Mouse (Mus musculus) lung, postnatal 0 days (tissue): ENCODE measurements at regions not wholly inside any gene's neighbourhood (a gene's known extent, or its start where the extent isn't known, plus 50 kb on each side); places are given as distances from the start of the nearest gene placed in this dataset.

Experiments
- ATAC-seq: fragments of 200-750 bp; cut with Nextera tagmentation; 2 replicates; pipeline ENCODE4 v1.8.0; 2017; ENCODE audit warnings: moderate library complexity
- DNase-seq: peaks from one replicate; pipeline ENCODE4 v3.0.0-alpha.2; 2016; ENCODE audit warnings: low spot score
- H3K27ac ChIP-seq: fragments of 300-500 bp; sonication (generic); 2 replicates; pipeline ENCODE4 v1.5.1; 2014; ENCODE audit warnings: antibody characterized with exemption, mild to moderate bottlenecking, low read length, mixed read lengths
- H3K27me3 ChIP-seq: fragments of 300-500 bp; sonication (generic); replicated peaks from 2 replicates; pipeline ENCODE4 v1.6.1; 2014; ENCODE audit warnings: low read length, mixed read lengths; ENCODE audit not compliant: insufficient read depth
- H3K36me3 ChIP-seq: fragments of 300-500 bp; sonication (generic); 2 replicates; pipeline ENCODE4 v1.6.1; 2014; ENCODE audit warnings: low read length, mixed read lengths; ENCODE audit not compliant: insufficient read depth
- H3K4me1 ChIP-seq: fragments of 300-500 bp; sonication (generic); 2 replicates; pipeline ENCODE4 v1.6.1; 2014; ENCODE audit warnings: antibody characterized with exemption, low read depth, low read length, mixed read lengths; ENCODE audit not compliant: insufficient read depth
- H3K4me2 ChIP-seq: fragments of 300-500 bp; sonication (generic); replicated peaks from 2 replicates; pipeline ENCODE4 v1.6.1; 2014; ENCODE audit warnings: low read depth, mild to moderate bottlenecking, low read length, moderate library complexity, mixed read lengths
- H3K4me3 ChIP-seq: fragments of 300-500 bp; sonication (generic); 2 replicates; pipeline ENCODE4 v1.5.1; 2014; ENCODE audit warnings: low read depth, low read length
- H3K9ac ChIP-seq: fragments of 300-500 bp; sonication (generic); replicated peaks from 2 replicates; pipeline ENCODE4 v1.6.1; 2014; ENCODE audit warnings: low read depth, mild to moderate bottlenecking
- H3K9me3 ChIP-seq: fragments of 300-500 bp; sonication (generic); 2 replicates; pipeline ENCODE4 v1.6.1; 2016; ENCODE audit warnings: low read length, mixed read lengths
- CTCF ChIP-seq: IDR thresholded peaks from 2 replicates; pipeline ENCODE4 v1.5.1; 2016; ENCODE audit warnings: antibody characterized with exemption, mild to moderate bottlenecking
- EP300 ChIP-seq: IDR thresholded peaks from 2 replicates; pipeline ENCODE4 v1.6.1; 2016; ENCODE audit warnings: antibody characterized with exemption, mild to moderate bottlenecking, control low read depth
- WGBS: fragments of 180-500 bp; shearing (Covaris S2); extraction: QIAGEN DNeasy Blood & Tissue Kit; methylation state at CpG from one replicate; pipeline ENCODE4 v1.1.7; 2014; 5-methylcytosine and 5-hydroxymethylcytosine counted together

- H3K27ac ChIP-seq = no peak overlapping the region
- H3K9ac ChIP-seq = no peak overlapping the region
- H3K36me3 ChIP-seq = no peaks in the 10 kb centered on the region
- H3K4me3 ChIP-seq = no peak overlapping the region
- H3K4me1 ChIP-seq = no peaks in the 10 kb centered on the region
- no peak overlapping the region for H3K4me2 ChIP-seq
- DNase-seq (no peak), ATAC-seq (no peak)
- H3K9me3 ChIP-seq = no peaks in the 10 kb centered on the region
- 80% methylated on average over 8 of the region's 8 CpGs for WGBS
- no peak for TF ChIP-seq EP300
- TF ChIP-seq CTCF = no peak
- H3K27me3 ChIP-seq = no peaks in the 10 kb centered on the region
These were observed 310.5 kb downstream of the Gm45692 start for GRCm38 (mm10) chr8:26429751-26430327.

- ATAC-seq = no peak
- Histone ChIP-seq H3K4me1 (no peaks in the 10 kb centered on the region), H3K36me3 (no peaks in the 10 kb centered on the region), H3K4me2 (no peak overlapping the region), H3K4me3 (no peak overlapping the region), H3K9ac (no peak overlapping the region), H3K27ac (no peak overlapping the region), H3K9me3 (no peaks in the 10 kb centered on the region), H3K27me3 (no peaks in the 10 kb centered on the region)
- TF ChIP-seq EP300 = no peak
- DNase-seq = no peak
- WGBS = 84% methylated on average over 14 of the region's 14 CpGs
These were observed 313.0 kb downstream of the Gm45692 start for GRCm38 (mm10) chr8:26432161-26432919.

GRCm38 (mm10) chr8:26436236-26436635 lies 316.9 kb downstream of the Gm45692 start:
- H3K4me1 ChIP-seq = no peaks in the 10 kb centered on the region
- no peak overlapping the region for H3K9ac ChIP-seq
- ATAC-seq = no peak
- no peak overlapping the region for H3K4me2 ChIP-seq
- H3K9me3 ChIP-seq = no peaks in the 10 kb centered on the region
- TF ChIP-seq EP300 (no peak), CTCF (no peak)
- no peaks in the 10 kb centered on the region for H3K27me3 ChIP-seq
- no peak overlapping the region for H3K27ac ChIP-seq
- H3K4me3 ChIP-seq = no peak overlapping the region
- DNase-seq = no peak
- WGBS = 78% methylated on average over 11 of the region's 11 CpGs
- no peaks in the 10 kb centered on the region for H3K36me3 ChIP-seq

GRCm38 (mm10) chr8:26437571-26437970 lies 318.2 kb downstream of the Gm45692 start:
- Histone ChIP-seq H3K27me3 (no peaks in the 10 kb centered on the region), H3K4me3 (no peak overlapping the region), H3K4me2 (no peak overlapping the region), H3K36me3 (no peaks in the 10 kb centered on the region), H3K27ac (no peak overlapping the region), H3K9ac (no peak overlapping the region), H3K4me1 (no peaks in the 10 kb centered on the region), H3K9me3 (no peaks in the 10 kb centered on the region)
- ATAC-seq (no peak), DNase-seq (no peak)
- WGBS = 55% methylated on average over 3 of the region's 3 CpGs
- TF ChIP-seq EP300 = no peak
- TF ChIP-seq CTCF = no peak

- no peaks in the 10 kb centered on the region for H3K27me3 ChIP-seq
- TF ChIP-seq CTCF = no peak
- TF ChIP-seq EP300 = no peak
- H3K27ac ChIP-seq = no peak overlapping the region
- H3K36me3 ChIP-seq = no peaks in the 10 kb centered on the region
- H3K4me1 ChIP-seq = no peaks in the 10 kb centered on the region
- H3K4me2 ChIP-seq = peak overlapping the region; percentile 34
- WGBS = 60% methylated on average over 15 of the region's 15 CpGs
- no peak overlapping the region for H3K4me3 ChIP-seq
- DNase-seq (no peak), ATAC-seq (no peak)
- H3K9ac ChIP-seq = no peak overlapping the region
- H3K9me3 ChIP-seq = no peaks in the 10 kb centered on the region
These were observed 319.0 kb downstream of the Gm45692 start for GRCm38 (mm10) chr8:26438246-26438862.

GRCm38 (mm10) chr8:26438877-26439276 lies 319.5 kb downstream of the Gm45692 start:
- no peak overlapping the region for H3K27ac ChIP-seq
- no peaks in the 10 kb centered on the region for H3K4me1 ChIP-seq
- no peak overlapping the region for H3K9ac ChIP-seq
- H3K36me3 ChIP-seq = no peaks in the 10 kb centered on the region
- no peaks in the 10 kb centered on the region for H3K9me3 ChIP-seq
- peak overlapping the region; percentile 34 for H3K4me2 ChIP-seq
- no peak overlapping the region for H3K4me3 ChIP-seq
- no peak for ATAC-seq
- no peak for DNase-seq
- H3K27me3 ChIP-seq = no peaks in the 10 kb centered on the region
- TF ChIP-seq CTCF = no peak
- WGBS = 23% methylated on average over 16 of the region's 16 CpGs
